ENCODE assay signal across 7 mouse cellular contexts in the genomic region with DNA sequence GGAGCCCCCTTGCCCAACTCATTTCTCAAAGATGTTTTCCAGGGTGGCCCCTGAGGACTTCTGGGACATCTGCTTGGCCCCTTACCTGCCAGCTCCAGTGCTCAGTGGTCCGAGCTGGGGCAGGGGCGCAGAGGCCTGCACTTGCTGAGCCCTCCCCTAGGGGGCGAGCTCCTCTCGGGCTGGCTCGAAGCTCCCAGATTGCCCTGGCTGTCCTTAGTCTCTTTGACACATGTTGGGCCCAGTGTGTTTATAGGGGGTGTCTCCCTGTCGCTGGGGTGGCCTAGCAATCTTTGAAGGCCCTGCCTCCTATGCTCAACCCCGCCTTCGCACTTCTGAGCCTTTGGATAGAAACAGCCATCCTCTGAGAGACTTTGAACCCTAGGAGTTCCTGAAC. TPM values are rescaled to one million over a fixed set of nuclear protein-coding genes. Genes with fewer than 3 reads are reported as not detected.
DNase-seq lines count a peak whose midpoint lies in the region; ATAC-seq and TF ChIP-seq lines count a peak whose summit lies in the region.

No protein-coding gene starts in this region.

- H3K27ac ChIP-seq in embryonic facial prominence, embryonic 11.5 days (replicated peaks; ENCODE audit: low read depth, low read length), result no peak overlapping the region

- 3% methylated on average over 8 of the region's 8 CpGs for WGBS in embryonic facial prominence, embryonic 11.5 days

- peaks cover 97% of the 10 kb centered on the region for H3K27me3 ChIP-seq in E14TG2a.4 (ENCODE audit: insufficient read depth, low read length)
- peaks cover 42% of the 10 kb centered on the region for H3K27me3 ChIP-seq in embryonic facial prominence, embryonic 11.5 days (ENCODE audit: control insufficient read depth, insufficient read depth, low read length)

- H3K4me3 ChIP-seq in E14TG2a.4 (replicated peaks; ENCODE audit: low read length), result peak overlapping the region; percentile 71
- no peak overlapping the region for H3K4me3 ChIP-seq in embryonic facial prominence, embryonic 11.5 days (ENCODE audit: low read depth, low read length)

- no peaks in the 10 kb centered on the region for H3K36me3 ChIP-seq in E14TG2a.4 (ENCODE audit: insufficient read depth, low read length)
- H3K36me3 ChIP-seq in embryonic facial prominence, embryonic 11.5 days (replicated peaks; ENCODE audit: control insufficient read depth, insufficient read depth, low read depth, low read length), result no peaks in the 10 kb centered on the region

- peak; percentile 80 for DNase-seq in embryonic facial prominence, embryonic 11.5 days (ENCODE audit: low spot score)
- peak; percentile 64 to 78 for DNase-seq in heart, postnatal 14 days
- peak; percentile 74 to 80 for DNase-seq in kidney, postnatal 4 days
- peak; percentile 51 to 82 for DNase-seq in spleen, postnatal 4 days (ENCODE audit: low spot score in 2 of 2)

- no peaks in the 10 kb centered on the region for H3K9me3 ChIP-seq in E14TG2a.4 (ENCODE audit: low read length)
- H3K9me3 ChIP-seq in embryonic facial prominence, embryonic 11.5 days (replicated peaks; ENCODE audit: control insufficient read depth, low read length), result no peaks in the 10 kb centered on the region

- H3K9ac ChIP-seq in embryonic facial prominence, embryonic 11.5 days (replicated peaks; ENCODE audit: low read length), result no peak overlapping the region

- H3K4me2 ChIP-seq in embryonic facial prominence, embryonic 11.5 days (ENCODE audit: low read depth, low read length), result no peak overlapping the region; the same call in 1 of the 2 replicates

- ATAC-seq in activated CD4-positive, CD25-positive, alpha-beta regulatory T cell, adult 4 months, result peak; percentile 33
- 0 out of 2 replicates have a peak, but pooled peaks have one; percentile 8 for ATAC-seq in embryonic facial prominence, embryonic 11.5 days (replicated peaks; ENCODE audit: insufficient number of reproducible peaks, low FRiP score, low TSS enrichment, low read depth)
- ATAC-seq in megakaryocyte-erythroid progenitor cell, adult 5-6 weeks (replicated peaks; ENCODE audit: low FRiP score, low TSS enrichment, poor library complexity, severe bottlenecking), result peak; percentile 62

- TF ChIP-seq CTCF in E14TG2a.4 (conservative IDR thresholded peaks at IDR 0.05; ENCODE audit: low read length), result peak; percentile 93

- H3K4me1 ChIP-seq in E14TG2a.4 (replicated peaks; ENCODE audit: low read depth, low read length), result peaks cover 44% of the 10 kb centered on the region
- H3K4me1 ChIP-seq in embryonic facial prominence, embryonic 11.5 days (ENCODE audit: control insufficient read depth, insufficient read depth, low read length), result peaks cover 12% of the 10 kb centered on the region

- intact Hi-C loops in heart, postnatal 14 days (cut with DNase I), result loop anchor here (1.0 to 2.0 kb wide), 2 partner anchors 35 to 95 kb away; no protein-coding TSS in a partner anchor

RNA-seq across cellular contexts. Expression of a gene that starts 5.6 kb away (rescaled TPM):
- polyA plus RNA-seq in activated CD4-positive, CD25-positive, alpha-beta regulatory T cell, adult 4 months (2017; shearing (Covaris generic)), result 1 to 10 TPM; 2.0 to 2.4 TPM
- polyA plus RNA-seq in embryonic facial prominence, embryonic 11.5 days (2014; fragmentation: Nextera tagmentation; extraction: Ambion mirVana), result 4.4 and 4.8 TPM in 2 replicates
- 10 to 100 TPM; 15.2 to 17.8 TPM for total RNA-seq in heart, postnatal 14 days (2021)
- total RNA-seq in megakaryocyte-erythroid progenitor cell, adult 5-6 weeks (2014; fragmentation: Nextera tagmentation), result 5.2 and 5.4 TPM in 2 replicates
- total RNA-seq in megakaryocyte-erythroid progenitor cell, adult 5-6 weeks (2017), result 3.9 and 11.6 TPM in 2 replicates

RNA-seq across cellular contexts. Expression of a gene that starts 50.8 kb away (rescaled TPM):
- polyA plus RNA-seq in activated CD4-positive, CD25-positive, alpha-beta regulatory T cell, adult 4 months (2017; shearing (Covaris generic)), result 1 to 10 TPM; 5.3 to 7.5 TPM
- polyA plus RNA-seq in embryonic facial prominence, embryonic 11.5 days (2014; fragmentation: Nextera tagmentation; extraction: Ambion mirVana), result 10.3 and 12.2 TPM in 2 replicates
- total RNA-seq in heart, postnatal 14 days (2021), result 1 to 10 TPM; 6.0 to 6.1 TPM
- 1.3 and 2.2 TPM in 2 replicates for total RNA-seq in megakaryocyte-erythroid progenitor cell, adult 5-6 weeks (2014; fragmentation: Nextera tagmentation)
- 0.70 and 1.2 TPM in 2 replicates for total RNA-seq in megakaryocyte-erythroid progenitor cell, adult 5-6 weeks (2017)

Comparison
In these comparisons a context has a peak if more than half of its experiments do, and no peak if none do; other contexts are left out.
1. ATAC-seq: peak in every context shown above with its lines; median percentile 62 in megakaryocyte-erythroid progenitor cell, adult 5-6 weeks; 33 in activated CD4-positive, CD25-positive, alpha-beta regulatory T cell, adult 4 months; 8 in embryonic facial prominence, embryonic 11.5 days.